Mouse (Mus musculus) left cerebral cortex, adult 9 months (tissue): ENCODE measurements at regions not wholly inside any gene's neighbourhood (a gene's known extent, or its start where the extent isn't known, plus 50 kb on each side); places are given as distances from the start of the nearest gene placed in this dataset.

Experiments
- DNase-seq, 2 experiments: peaks; one replicate each; pipeline ENCODE4 v3.0.0; 2022; ENCODE audit warnings: low spot score in 2 of 2

DNA sequence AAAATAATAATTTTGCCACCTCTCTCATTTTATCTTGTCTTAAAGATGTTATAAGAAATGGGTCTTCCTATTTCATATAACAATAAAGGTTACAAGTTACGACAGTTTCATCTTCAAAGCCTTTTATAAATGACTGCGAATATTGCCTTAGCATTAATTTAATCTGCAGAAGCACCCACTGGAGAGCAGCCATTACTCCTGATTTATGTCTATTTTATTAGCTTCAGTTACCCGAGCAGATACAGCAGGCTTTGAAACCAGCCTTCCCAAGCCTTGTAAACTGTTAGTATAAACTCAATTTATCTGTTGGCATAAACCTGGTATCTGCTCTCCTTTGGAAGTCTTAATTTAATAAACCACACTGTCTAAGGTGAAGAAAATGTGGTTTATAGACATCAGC lies 2851.6 kb upstream of the Gm6569 start:
- no peak for DNase-seq

DNA sequence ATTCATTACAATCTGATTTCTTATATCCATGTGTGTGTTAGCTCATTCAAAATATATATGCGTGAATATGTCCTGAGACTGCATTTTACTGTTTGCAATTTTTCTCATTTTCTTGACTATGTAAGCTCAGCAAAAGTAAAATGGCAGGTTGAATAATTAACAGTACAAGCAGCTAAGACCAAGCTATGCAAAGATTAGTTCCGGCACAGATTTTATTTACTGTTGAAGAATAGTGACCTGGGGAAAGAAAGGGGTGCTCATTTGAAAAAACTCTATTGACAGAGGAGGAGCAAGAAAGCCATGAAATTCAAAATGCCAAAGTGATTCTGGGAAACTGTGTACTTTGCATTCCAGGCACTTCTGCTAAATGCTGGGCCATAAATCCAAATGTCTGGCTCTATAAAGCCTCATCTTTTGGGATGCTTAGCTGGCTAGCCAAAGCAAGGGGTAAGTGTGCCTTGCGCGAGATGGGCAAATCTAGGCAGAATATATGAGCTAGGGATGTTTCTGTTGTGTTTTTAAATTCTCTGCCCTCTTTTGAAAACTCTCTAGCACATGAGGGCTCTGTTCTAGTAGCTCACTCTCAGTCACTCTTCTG lies 2846.3 kb upstream of the Gm6569 start:
- no peak for DNase-seq

DNA sequence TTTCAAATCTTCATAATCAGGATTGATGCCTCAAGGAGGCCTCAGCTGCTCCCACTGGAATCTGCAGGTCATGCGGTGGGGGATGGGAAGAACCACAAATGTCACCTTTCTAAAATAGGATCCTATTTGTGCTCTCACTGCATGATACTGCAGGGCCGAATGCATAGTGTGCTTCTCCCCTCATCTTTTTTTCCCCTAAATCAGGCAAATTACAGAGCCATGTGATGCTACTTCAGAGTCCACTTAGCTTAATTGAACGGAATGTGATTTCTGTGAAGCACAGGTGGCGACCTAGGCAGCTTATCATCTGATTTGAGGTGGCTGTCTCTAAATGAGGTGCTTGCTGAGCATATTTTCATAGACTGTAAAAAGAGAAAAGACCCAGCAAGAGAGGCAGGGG lies 2841.0 kb upstream of the Gm6569 start:
- DNase-seq: no peak

DNA sequence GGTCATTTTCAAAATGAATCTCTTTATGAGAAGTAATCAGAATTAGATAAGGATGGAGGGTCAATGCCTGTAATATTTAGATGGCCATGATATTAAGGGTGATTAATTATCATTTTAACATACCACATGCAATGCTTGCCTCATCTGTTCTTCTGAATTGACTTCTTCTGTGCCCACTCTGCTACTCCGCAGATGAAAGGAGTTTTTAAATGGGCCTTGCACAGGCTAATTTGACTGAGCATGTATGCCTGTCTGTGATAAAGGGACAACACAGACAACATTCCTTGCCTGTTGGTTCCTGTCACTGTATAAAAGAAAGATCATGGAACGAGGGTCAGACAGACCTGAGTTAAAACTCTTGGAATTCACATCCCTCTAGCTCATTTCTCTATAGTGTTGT lies 2824.0 kb upstream of the Gm6569 start:
- no peak for DNase-seq

DNA sequence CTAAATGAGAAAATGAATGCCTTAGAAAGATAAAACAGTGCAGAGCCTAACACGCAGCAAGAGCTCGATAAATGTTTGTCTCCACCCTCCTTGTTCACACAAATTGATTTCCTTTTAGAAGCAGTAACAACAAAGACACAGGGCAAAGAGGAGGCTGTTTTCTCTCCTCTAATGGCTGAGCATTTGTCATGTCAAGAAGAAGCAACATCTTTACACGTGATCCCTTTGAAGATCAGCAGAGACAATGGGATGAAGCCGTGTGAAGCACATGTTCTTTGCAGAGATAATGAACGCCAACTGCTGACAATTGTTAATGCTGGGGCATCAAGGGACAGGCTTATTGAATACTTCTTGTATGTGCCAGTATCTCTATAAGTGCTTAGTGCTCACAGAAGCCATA lies 2823.6 kb upstream of the Gm6569 start:
- no peak for DNase-seq

DNA sequence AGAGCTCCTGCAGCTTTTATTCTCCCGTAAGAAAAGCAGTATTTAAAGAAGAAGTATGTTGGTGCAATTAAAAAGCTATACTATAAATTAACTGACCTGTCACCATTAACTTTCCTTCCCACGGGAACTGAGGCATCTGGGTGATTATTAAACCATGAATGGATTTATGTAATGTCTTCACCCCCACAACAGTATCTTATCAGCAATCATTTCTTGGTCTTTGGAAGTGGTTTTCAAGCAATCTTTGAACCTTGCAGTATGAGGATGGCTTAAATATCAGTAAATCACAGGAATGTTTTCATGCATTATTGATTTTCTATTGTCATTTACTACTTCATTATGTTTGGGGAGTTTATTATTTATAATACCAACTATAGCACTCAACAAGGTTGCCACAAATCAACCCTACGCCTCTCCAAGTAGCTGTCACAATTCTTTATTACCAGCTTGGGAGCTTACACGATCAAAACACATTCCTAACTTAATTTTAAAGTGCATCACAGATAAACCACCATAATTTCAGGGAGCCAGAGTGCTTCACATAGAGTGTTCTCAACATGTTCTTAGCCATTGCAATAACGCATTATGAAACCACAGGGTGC lies 2780.0 kb upstream of the Gm6569 start:
- no peak for DNase-seq

DNA sequence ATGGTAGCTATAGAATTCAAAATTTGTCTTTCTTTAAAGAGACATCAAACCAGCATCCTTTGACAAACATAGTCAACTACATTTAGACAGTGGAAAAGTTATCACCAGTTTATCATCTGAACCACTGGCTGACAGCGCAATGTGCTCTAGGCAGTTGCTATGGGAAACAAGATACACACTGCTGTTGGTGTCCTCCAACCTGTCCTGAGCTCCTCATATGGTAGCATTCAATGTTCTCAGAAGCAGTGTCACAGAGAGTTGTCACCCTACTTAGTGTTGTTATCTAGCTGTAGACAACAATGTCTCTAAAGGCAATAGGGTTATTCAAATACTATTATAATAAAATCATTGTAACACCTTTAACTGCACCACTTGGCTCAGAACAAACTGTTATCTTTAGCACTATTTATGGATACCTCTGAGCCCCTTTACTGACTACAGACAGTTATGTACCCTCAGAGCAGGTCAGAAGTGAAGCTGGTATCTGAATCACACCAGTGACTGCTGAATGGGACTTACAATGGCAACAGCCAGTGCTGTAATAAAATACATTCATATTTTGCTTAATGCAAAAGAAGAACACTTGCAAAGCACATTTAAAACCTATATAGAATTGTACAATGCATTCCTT lies 2747.9 kb upstream of the Gm6569 start:
- no peak for DNase-seq

DNA sequence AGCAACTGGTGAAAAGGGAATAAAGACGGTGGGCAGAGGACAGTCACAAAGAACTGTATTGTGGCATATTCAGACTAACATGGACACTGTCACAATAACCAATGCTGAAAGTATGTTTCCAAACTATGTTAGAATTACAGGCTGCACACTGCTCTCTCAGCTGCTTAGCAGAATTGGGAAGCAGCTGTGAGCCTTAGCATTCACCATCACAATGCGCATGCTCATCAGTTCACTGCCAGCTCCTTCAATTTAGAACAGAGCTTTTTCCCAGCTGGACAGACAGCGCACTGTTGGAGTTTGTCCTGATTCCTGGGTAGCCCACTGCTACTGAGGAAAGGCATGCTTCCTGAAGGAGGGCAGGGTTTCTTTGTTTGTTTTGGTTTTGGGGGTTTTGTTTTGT lies 2735.2 kb upstream of the Gm6569 start:
- DNase-seq: peak in 1 of 2 experiments; percentile 4

DNA sequence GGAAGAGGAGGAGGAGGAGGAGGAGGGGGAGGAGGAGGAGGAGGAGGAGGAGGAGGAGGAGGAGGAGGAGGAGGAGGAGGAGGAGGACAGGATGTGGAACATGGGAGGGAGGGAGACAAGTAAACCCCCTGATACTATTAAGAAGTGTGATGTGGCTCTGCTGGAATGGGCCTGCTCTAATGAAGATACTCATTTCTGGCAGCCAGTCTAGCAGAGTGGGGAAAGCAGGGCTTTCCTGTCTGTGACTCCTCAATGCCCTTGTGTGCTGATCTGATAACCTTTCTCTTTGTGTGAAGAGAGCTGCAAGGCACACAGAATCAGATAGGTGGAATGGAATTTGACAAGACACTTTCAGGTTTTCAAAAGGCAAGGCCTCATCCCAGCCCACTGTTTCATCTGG lies 2704.6 kb upstream of the Gm6569 start:
- DNase-seq: no peak

DNA sequence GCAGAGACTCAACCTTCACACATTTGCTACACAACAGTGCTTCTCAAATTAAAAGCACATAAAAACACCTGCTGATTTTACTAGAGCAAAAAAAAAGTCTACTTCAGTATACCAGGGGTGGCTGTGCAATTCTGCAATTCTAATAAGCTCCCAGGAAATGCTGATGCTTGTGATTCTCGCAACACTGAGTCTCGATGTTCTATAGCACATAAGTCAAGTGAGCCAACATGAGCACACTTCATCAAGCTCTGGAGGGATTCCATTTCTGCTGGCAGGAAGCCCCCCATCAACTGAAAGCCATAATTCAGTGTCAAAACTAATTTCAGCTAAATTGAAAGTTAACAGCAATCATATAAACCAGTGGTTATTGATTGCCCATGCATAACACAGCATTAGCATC lies 2676.7 kb upstream of the Gm6569 start:
- no peak for DNase-seq

DNA sequence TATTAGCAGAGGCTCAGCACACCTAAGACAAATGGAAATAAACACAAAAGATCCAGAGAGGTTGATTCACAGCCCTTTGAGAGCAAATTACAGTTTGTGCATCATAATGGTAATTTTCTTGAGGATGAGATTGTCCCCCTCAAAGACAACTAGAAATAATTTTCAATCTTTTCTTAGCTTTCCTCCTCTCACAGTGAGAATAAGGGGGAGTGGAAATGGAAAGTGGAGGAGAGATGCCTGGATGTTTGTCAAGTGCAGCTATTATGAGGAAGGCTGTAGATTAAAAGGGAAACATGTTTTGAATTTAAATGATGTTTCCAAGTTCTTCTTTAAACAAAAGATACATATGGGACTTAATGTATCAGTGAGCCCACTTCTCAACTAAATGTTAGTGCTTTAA lies 2672.3 kb upstream of the Gm6569 start:
- DNase-seq: no peak

DNA sequence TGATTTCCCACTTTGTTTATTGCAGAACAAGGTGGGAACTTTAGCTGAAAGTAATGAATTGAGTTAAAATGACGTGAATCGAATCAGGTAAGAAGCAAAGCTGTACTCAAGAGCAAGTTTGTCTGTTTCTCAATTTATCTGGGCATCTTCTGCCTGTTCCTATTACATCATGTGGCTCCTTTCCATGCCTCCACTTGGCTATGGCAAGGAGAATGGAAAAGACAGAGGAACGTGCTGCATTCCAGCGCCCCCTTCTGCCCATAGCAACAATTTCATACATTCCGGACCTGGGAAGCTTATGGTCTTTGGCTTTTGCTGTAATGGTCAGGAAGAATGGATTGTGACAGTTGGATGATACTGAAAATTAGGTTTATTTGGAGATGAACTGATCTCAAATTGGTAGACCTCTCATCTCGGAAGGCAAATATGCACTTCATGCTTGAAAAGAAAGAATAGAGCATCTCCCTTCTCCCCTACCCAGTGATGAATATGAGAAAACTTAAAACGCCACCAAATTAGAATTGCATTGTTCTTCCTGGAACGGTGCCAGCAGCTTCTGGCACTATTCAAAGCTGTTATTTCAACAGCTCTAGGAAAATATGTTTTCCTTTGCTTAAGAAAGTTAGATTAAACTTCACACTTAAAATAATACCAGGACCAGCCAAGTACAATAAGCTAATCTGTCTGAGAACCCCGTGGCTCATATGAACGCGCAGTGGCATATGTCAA lies 2639.2 kb upstream of the Gm6569 start:
- peak in 1 of 2 experiments; percentile 57 for DNase-seq

DNA sequence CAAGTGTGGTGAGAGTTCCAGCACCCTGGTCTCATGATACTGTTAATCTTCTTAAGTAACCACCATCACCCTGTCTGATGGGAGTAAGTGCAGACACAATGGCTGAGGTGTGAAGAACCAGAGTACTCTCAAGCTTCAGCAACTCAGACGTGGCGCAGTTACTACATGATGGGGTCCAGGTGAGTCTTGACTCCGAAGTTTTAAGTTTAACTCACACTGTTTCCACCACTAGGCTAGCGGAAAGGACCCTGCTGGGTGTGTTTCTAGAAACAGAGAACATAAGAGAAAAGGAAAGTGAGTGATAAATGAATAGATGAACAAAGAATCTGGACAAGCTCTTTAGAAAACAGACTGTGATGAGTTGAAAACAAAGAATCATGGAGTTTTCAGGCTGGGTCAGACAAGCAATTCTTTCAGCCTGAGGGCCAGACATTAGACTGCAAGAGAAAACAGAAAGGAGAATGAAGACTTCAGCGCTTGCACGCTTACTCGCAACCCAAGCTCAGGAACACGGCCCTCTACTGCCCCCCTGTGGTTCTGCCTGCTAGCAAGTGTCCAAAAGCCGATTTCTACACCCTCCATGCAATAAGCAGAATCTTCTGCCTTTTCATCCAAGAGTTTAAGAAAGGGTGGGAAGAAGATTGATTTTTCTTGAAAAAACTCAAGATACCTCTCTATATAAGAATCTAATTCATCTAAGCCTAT lies 2593.6 kb upstream of the Gm6569 start:
- DNase-seq: peak in 1 of 2 experiments; percentile 92

DNA sequence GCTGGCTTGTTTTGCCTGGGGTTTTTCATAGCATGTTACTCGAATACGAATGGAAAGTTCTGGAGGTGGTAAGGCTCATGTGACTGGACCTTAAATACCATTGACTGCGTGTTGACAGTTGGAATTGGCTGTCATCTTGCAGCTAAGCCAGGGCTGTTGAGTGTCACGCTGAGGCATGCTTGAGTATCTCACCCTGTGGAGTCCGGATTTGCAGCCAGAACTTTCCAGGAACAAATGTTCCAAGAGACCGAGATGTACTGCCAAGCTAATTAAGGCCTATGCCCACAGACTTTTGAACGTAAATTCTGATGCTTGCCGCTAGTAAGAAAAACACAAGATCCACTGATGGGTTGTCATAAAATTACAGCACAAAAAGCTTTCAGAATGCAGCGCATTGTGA lies 2590.8 kb upstream of the Gm6569 start:
- DNase-seq: peak; percentile 6 to 39

DNA sequence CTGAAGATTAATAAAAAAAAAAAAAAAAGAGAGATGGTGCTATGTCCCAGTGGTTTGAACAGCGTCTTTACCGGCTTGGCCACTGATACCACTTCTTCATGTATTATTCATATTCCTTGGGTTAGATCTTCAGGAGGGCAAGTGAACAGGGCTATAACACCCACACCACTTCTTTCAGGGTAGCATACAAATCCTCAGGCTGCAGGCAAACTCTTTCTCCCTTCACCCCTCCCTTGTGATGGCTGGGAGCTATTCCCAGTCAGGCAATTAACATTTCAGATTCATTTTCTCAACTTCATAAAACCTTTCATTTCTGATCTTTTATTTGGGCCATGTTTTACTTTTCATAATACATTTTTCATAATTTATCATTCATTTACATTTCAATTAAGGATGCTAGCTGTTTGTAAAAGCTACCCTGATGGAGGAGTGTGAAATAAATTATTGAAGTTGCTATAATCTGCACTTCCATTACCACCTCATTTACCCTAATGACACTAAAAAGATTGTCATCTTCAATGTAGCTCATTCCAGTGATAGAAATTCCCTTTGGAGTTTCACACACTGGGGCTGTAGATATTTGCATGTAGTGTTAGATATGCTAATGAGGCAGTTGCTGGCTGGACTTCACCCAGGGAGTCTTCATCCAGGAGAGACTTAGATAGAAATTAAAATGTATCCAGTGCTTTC lies 2558.3 kb upstream of the Gm6569 start:
- DNase-seq: no peak

DNA sequence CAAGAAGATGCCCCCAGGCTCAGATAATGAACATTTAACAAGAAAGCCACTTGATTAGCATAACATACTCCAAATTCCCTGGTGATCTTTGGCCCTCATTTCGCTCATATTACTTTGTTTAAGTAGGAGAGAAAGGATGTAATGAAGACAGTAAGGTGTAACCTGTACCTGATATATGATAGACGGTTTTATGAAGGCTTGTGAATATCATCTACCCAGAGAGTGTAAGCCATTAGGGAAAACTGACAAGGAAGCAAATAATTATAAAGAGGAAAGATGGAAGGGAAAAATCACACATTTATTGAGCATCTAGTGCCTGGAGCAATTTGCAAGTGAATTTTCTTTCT lies 2557.8 kb upstream of the Gm6569 start:
- no peak for DNase-seq

DNA sequence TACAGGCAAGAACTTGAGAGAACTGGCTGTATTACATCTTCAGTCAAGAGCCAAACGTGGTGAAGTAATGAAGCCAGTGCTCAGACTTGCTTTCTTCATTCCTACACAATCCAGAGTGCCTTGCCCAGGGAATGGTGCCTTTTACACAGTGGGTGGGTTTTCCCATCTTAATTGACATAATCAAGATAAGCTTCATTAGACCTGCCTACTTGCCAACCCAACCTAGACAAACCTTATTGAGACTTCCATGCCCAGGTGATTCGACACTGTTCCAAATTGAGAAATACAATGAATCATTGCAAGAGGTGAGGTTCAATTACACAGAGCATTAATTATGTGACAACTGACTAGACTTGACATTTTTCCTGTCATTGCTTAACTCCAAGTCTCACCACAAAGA lies 2557.0 kb upstream of the Gm6569 start:
- DNase-seq: no peak

DNA sequence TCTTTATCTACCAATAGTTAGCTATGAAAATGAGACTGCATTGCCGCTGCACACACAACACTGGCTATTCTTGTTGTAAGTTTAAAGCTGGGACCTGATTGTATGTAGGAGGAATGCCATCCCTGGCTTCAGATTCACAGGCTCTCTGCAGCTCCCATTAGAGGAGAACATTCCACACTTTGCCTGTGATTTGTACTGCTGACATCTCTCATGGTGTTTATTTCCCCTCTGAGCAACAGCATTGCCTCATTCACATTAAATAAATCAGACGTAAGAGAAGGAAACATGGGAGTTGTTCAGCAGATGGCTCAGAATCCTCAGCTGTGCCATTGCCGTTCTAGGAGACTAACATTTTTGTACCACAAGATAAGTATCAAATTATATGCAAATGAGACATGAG lies 2550.6 kb upstream of the Gm6569 start:
- peak in 1 of 2 experiments; percentile 12 for DNase-seq

DNA sequence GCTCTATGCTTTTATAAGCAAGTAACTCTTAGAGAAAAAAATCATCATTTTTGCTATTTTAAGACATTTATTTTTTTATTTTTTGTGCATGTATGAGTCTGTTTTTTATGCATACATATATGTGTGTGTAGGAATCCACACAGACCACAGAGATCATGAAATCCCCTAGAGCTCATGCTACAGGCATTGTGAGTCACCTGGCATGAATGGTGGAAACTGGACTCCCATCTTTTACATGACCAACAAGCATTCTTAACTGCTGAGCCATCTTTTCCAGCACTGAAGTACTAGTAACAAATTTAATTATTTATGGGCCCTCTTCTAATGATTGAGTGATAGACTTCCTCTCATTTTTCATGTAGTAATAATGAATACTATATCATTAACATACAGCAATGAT lies 2531.8 kb upstream of the Gm6569 start:
- DNase-seq: no peak

DNA sequence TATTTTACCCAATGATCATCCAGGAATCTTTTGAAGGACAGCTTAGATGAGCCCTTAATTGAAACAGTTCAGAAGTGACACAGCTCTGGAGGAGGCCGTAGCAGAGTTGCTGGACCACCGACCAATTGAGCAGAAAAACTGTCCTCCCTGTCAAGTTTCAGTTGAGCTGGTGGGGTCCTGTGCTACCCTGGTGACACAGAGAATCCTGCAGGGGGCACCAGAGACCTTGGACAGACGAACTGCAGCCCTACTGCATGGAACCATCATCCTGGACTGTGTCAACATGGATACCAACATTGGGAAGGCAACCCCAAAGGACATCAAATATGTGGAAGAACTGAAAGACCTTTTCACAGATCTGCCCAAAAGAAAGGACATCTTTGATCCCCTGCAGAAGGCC lies 2524.1 kb upstream of the Gm6569 start:
- DNase-seq: no peak

DNA sequence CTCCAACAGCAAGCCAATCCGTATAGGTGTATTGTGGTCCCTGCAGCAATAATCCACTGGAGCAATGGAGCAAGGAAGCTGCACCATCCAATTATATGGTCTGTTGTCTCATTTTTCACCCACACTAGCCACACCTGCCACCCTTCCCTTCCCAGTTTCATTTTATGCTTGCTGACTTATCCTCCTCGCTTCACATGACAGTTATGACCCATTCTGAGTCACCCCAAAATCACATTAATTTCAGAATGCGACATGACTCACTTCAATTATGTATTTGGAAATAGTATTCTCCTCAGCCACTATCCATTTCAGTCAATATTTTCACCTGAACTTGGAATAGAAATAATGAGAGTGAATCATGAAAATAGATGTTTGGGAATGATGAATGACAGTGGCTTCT lies 2507.8 kb upstream of the Gm6569 start:
- DNase-seq: no peak
